9 mouse cellular contexts compared by ENCODE assay signal in genomic region chr7:110627099-110627482, GRCm38 (mm10). TPM values are rescaled to one million over a fixed set of nuclear protein-coding genes. Genes with fewer than 3 reads are reported as not detected.
DNase-seq lines count a peak whose midpoint lies in the region; ATAC-seq lines count a peak whose summit lies in the region.
"Had no signal": no experiment of that assay in that cellular context is flagged by ENCODE, and none has a peak within 500 bp of the region (broad histone marks: within the 10 kb centered on the region; RNA-seq: fewer than 3 reads in every experiment).

No protein-coding gene starts in this region.

- H3K4me2 ChIP-seq in intestine, embryonic 15.5 days (replicated peaks) = peak overlapping the region; percentile 93
- peak overlapping the region; percentile 73 for H3K4me2 ChIP-seq in midbrain, embryonic 15.5 days

- peaks cover 37% of the 10 kb centered on the region for H3K4me1 ChIP-seq in intestine, embryonic 15.5 days (replicated peaks)
- peaks cover 47% of the 10 kb centered on the region for H3K4me1 ChIP-seq in midbrain, embryonic 15.5 days

- 1% methylated on average over 12 of the region's 12 CpGs for WGBS in intestine, embryonic 15.5 days
- 2% methylated on average over 12 of the region's 12 CpGs for WGBS in midbrain, embryonic 15.5 days

- peak overlapping the region; percentile 49 for H3K4me3 ChIP-seq in intestine, embryonic 15.5 days (replicated peaks)
- H3K4me3 ChIP-seq in midbrain, embryonic 15.5 days = peak overlapping the region; percentile 37

- H3K9ac ChIP-seq in intestine, embryonic 15.5 days = no peak overlapping the region
- no peak overlapping the region for H3K9ac ChIP-seq in midbrain, embryonic 15.5 days

- peak; percentile 26 to 39 for DNase-seq in cerebellum, adult 18-20 months
- DNase-seq in cerebellum, adult 9-10 months = no peak
- peak; percentile 11 to 42 for DNase-seq in spleen, adult 18-20 months
- DNase-seq in spleen, postnatal 36 days (ENCODE audit: low spot score in 2 of 2) = no peak
- no peak for DNase-seq in layer of hippocampus, adult 8-10 months (ENCODE audit: low spot score in 2 of 2)
- no peak for DNase-seq in left cerebral cortex, adult 9 months (ENCODE audit: low spot score in 2 of 2)

- H3K36me3 ChIP-seq in intestine, embryonic 15.5 days = no peaks in the 10 kb centered on the region
- no peaks in the 10 kb centered on the region for H3K36me3 ChIP-seq in midbrain, embryonic 15.5 days (replicated peaks)

- peaks cover 23% of the 10 kb centered on the region for H3K27me3 ChIP-seq in intestine, embryonic 15.5 days (replicated peaks)
- H3K27me3 ChIP-seq in midbrain, embryonic 15.5 days (replicated peaks) = peaks cover 72% of the 10 kb centered on the region

- no peak overlapping the region for H3K27ac ChIP-seq in intestine, embryonic 15.5 days
- no peak overlapping the region for H3K27ac ChIP-seq in midbrain, embryonic 15.5 days

- ATAC-seq in intestine, embryonic 15.5 days = no peak
- no peak for ATAC-seq in midbrain, embryonic 15.5 days (replicated peaks)

- no peaks in the 10 kb centered on the region for H3K9me3 ChIP-seq in intestine, embryonic 15.5 days
- H3K9me3 ChIP-seq in midbrain, embryonic 15.5 days = no peaks in the 10 kb centered on the region

RNA-seq across cellular contexts. Expression of gene Adm, which starts 0.4 kb away (rescaled TPM):
- polyA plus RNA-seq in intestine, embryonic 15.5 days (2015; fragmentation: Nextera tagmentation; extraction: Ambion mirVana) = 4.4 and 4.9 TPM in 2 replicates
- 4.3 and 4.8 TPM in 2 replicates for polyA plus RNA-seq in midbrain, embryonic 15.5 days (2015; fragmentation: Nextera tagmentation; extraction: Ambion mirVana)
- 1 to 10 TPM; 1.7 to 3.1 (median 2.4) TPM for total RNA-seq in layer of hippocampus, adult 8-10 months (2022)
- total RNA-seq: common myeloid progenitor, adult 5-6 weeks had no signal

RNA-seq across cellular contexts. Expression of gene Sbf2, which starts 12.4 kb away (rescaled TPM):
- 33.7 and 33.9 TPM in 2 replicates for polyA plus RNA-seq in intestine, embryonic 15.5 days (2015; fragmentation: Nextera tagmentation; extraction: Ambion mirVana)
- 63.9 and 69.6 TPM in 2 replicates for polyA plus RNA-seq in midbrain, embryonic 15.5 days (2015; fragmentation: Nextera tagmentation; extraction: Ambion mirVana)
- total RNA-seq in layer of hippocampus, adult 8-10 months (2022) = 10 to 100 TPM; 60.8 to 88.6 (median 72.1) TPM

Comparison
In these comparisons a context has a peak if more than half of its experiments do, and no peak if none do; other contexts are left out.
1. DNase-seq: peak in cerebellum, adult 18-20 months (2 of 2) and spleen, adult 18-20 months (2 of 2); none in cerebellum, adult 9-10 months (single experiment), spleen, postnatal 36 days (0 of 2), layer of hippocampus, adult 8-10 months (0 of 2) and left cerebral cortex, adult 9 months (0 of 2).